Mouse (Mus musculus): ENCODE measurements around the gene Ptma. TPM values are rescaled to one million over a fixed set of nuclear protein-coding genes. Genes with fewer than 3 reads are reported as not detected.

The Ptma gene
- polyA plus RNA-seq, 1 experiment: 1,950 TPM

- no peak for TF ChIP-seq POLR2A (IDR thresholded peaks at IDR 0.05; ENCODE audit: insufficient read depth, low read depth, low read length)
- no peak for TF ChIP-seq CTCF (IDR thresholded peaks at IDR 0.05; ENCODE audit: insufficient read depth, low read depth, low read length)
- H3K4me1 ChIP-seq (ENCODE audit: control insufficient read depth, insufficient read depth, low read length): no peaks in the 10 kb centered on the region
- H3K27ac ChIP-seq (ENCODE audit: insufficient read depth, low read depth, low read length): no peak overlapping the region
- 87% methylated on average over 2 of the region's 2 CpGs for WGBS
- no peak overlapping the region for H3K4me3 ChIP-seq (ENCODE audit: insufficient read depth, low read depth, low read length)
Measured at GRCm38 (mm10) chr1:86571381-86571780, 44.9 kb downstream of the Ptma start.

- H3K27ac ChIP-seq (ENCODE audit: insufficient read depth, low read depth, low read length): no peak overlapping the region
- WGBS: 79% methylated on average over 4 of the region's 4 CpGs
- H3K4me3 ChIP-seq (ENCODE audit: insufficient read depth, low read depth, low read length): no peak overlapping the region
- H3K4me1 ChIP-seq (ENCODE audit: control insufficient read depth, insufficient read depth, low read length): no peaks in the 10 kb centered on the region
- TF ChIP-seq CTCF (IDR thresholded peaks at IDR 0.05; ENCODE audit: insufficient read depth, low read depth, low read length) (no peak), POLR2A (IDR thresholded peaks at IDR 0.05; ENCODE audit: insufficient read depth, low read depth, low read length) (no peak)
Measured at GRCm38 (mm10) chr1:86571941-86572340, 45.4 kb downstream of the Ptma start.

Other genes with a start within 250 kb of the Ptma start
- not detected in 2 replicates for gene B3gnt7, start 223.9 kb upstream of the Ptma start, polyA plus RNA-seq (2012; ENCODE audit: insufficient read depth, insufficient read length, low replicate concordance, missing spikeins)
- gene Ncl, start 167.3 kb upstream of the Ptma start, polyA plus RNA-seq (2012; ENCODE audit: insufficient read depth, insufficient read length, low replicate concordance, missing spikeins): 269 and 776 TPM in 2 replicates
- gene Nmur1, start 100.5 kb upstream of the Ptma start, polyA plus RNA-seq (2012; ENCODE audit: insufficient read depth, insufficient read length, low replicate concordance, missing spikeins): not detected in 2 replicates
- gene Tex44, start 100.4 kb upstream of the Ptma start, polyA plus RNA-seq (2012; ENCODE audit: insufficient read depth, insufficient read length, low replicate concordance, missing spikeins): not detected in 2 replicates
- gene Pde6d, start 55.9 kb downstream of the Ptma start, polyA plus RNA-seq (2012; ENCODE audit: insufficient read depth, insufficient read length, low replicate concordance, missing spikeins): not detected in 2 replicates
- gene Cops7b, start 56.2 kb downstream of the Ptma start, polyA plus RNA-seq (2012; ENCODE audit: insufficient read depth, insufficient read length, low replicate concordance, missing spikeins): not detected in 2 replicates
- not detected in 2 replicates for gene Nppc, start 143.8 kb downstream of the Ptma start, polyA plus RNA-seq (2012; ENCODE audit: insufficient read depth, insufficient read length, low replicate concordance, missing spikeins)
- gene Dis3l2, start 177.1 kb downstream of the Ptma start, polyA plus RNA-seq (2012; ENCODE audit: insufficient read depth, insufficient read length, low replicate concordance, missing spikeins): not detected in 2 replicates

Measured in olfactory bulb, adult 2 months (tissue).